Mouse (Mus musculus) CD8-positive naive resting alpha-beta T cell, adult 2 months (primary cell): ENCODE measurements around the gene Rbm44.

Experiments
- DNase-seq, 2 experiments: peaks; one replicate each; pipeline ENCODE4 v3.0.0; 2022; ENCODE audit warnings: low read depth in 2 of 2, low spot score in 2 of 2

Gene Rbm44

GRCm38 (mm10) chr1:91179086-91179485 is 34.2 kb downstream of the Rbm44 start:
- peak; percentile 78 to 79 for DNase-seq

- DNase-seq = peak; percentile 42 to 43
Measured at GRCm38 (mm10) chr1:91179533-91180173, 34.8 kb downstream of the Rbm44 start, which contains the start of gene Ramp1. Ramp1 (plus strand) TSS chr1:91179822.

- no peak for DNase-seq
Measured at GRCm38 (mm10) chr1:91180174-91180565, 35.3 kb downstream of the Rbm44 start.

DNA sequence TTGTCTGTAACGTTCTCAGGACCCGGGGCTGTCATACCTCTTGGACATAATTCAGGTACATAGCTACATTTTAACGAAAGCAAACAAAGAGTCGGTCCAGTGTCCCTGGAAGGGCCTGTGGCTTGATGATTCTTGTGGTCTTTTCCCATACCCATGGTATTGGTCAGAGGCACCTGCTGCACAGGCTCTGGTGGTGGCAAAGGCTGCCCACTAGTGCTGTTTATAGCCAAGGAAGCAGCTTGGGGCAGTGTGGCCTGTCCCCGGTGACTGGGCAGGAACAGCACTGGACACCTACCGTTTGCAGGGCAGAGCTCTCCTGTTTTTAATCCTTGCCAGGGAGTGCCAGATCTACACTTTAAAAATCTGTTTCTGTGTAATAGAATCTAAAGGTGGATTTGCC is 35.8 kb downstream of the Rbm44 start:
- no peak for DNase-seq

- DNase-seq = no peak
Measured at GRCm38 (mm10) chr1:91181261-91181660, 36.4 kb downstream of the Rbm44 start.

- no peak for DNase-seq
Measured at GRCm38 (mm10) chr1:91181784-91182450, 37.0 kb downstream of the Rbm44 start.

DNA sequence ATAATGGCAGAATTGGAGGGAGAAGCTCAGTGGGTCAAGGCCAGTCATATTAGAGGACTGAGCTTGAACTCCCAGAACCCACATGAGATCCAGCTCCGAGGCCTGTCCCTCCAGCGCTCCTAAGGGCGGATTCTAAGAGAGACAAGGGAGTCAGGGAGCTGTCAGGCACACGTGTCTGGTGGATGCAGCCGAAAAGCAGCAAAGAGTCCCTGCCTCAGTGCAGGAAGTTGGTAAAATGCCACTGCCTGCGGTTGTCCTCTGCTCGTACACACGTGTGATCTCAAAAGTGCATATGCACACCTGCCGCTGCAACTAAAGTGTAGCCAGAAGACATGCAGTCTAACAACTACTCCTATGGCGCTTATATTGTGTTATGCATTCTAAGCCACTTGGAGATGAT is 38.4 kb downstream of the Rbm44 start:
- no peak for DNase-seq

- DNase-seq = no peak
Measured at GRCm38 (mm10) chr1:91186677-91187076, 41.8 kb downstream of the Rbm44 start.

DNA sequence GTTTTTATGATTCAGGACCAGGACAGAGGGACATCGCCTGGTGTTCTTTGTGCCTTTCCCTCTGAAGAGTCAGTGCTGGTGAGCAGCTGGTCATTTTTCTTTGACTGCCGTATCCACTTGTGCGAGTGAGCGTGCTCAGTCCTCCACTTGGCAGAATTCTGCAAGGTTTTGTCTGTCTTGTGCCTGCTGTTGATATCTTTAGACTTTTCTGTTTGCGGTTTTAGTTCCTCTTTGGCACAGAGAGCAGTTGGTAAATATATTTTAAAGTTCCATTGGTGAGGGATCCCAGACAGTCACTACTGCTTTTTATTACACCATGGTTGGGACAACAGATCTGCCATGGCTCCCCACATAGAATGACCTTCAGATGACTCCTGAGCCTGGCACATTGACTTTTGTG is 42.4 kb downstream of the Rbm44 start:
- DNase-seq = no peak

DNA sequence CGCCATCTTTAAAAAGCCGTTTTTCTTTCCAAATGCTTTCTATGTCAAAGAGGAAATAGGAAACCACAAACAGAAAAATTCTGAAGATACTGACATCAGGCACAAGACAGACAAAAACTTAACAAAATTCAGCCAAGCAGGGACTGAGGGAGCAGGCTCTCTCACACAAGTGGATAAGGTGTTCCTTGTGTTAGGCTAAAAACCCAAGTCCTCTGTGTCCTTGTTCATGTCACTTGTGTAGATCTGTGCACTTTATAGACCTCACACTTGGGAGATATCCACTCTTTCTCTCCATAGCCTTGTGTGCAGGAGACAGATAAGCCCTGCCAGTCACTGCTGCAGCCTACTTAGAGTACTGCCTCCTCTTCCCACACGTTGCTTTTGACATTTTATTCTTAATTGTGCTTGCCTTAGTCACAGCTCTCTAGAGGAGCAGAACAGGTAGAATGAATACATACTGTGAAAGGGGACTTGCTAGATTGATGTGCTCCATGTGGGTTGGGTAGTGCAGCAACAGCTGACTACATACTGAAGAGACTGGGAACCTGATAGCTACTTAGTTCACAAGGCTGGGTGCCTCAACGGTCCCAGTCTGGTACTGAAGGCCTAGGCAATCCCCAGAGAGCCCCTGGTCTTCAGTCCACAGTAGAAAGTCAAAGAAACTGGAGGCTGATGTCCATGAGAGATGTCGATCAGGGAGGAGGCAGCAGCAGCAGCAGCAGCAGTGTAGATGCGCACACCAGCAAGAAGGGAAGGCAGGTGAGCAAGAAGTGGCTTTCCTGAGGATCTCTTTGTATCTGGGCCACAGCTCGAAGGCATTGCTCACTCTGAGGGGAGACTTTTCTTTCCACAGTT is 43.1 kb downstream of the Rbm44 start:
- no peak for DNase-seq

- DNase-seq = no peak
Measured at GRCm38 (mm10) chr1:91188851-91189460, 44.1 kb downstream of the Rbm44 start.

DNA sequence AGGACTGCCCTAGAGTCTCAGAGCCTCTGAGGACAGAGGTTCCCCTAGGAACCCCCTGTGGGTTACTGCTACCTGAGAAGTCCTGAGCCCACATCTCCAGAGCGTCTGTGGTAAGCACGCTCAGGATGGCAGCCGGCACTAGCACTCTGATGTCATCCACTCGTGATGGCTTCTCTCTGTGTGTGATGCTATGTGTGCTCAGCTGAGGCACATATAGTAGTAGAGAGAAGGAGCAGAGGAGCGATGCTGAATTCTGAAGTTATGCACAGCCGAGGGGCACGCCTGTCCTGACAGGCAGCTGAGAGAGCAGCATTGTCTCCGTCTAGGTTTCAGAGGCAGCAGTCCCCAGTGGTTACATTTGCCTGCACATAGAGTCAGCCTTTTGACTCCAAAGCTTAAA is 47.3 kb downstream of the Rbm44 start:
- DNase-seq = no peak

DNA sequence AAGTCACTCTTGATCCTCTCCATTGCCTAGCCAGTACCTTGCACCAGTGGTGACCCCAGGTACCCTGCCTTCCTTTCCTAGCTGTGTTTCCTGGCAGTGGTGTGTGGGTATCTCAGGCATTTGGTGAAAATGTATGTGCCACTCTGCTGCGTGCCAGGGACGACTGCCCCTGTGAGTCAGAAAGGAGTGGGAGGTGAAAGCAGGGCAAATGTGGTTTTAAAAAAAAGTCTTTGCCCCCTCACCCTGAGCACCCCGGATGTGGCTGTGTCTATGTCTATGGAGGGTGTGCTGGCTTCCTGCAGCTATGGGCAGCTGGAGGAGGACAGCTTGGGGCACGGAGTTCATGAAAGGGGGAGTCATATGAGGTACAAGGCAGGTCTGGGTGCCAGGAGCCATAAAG is 48.4 kb downstream of the Rbm44 start:
- peak; percentile 61 to 65 for DNase-seq

DNA sequence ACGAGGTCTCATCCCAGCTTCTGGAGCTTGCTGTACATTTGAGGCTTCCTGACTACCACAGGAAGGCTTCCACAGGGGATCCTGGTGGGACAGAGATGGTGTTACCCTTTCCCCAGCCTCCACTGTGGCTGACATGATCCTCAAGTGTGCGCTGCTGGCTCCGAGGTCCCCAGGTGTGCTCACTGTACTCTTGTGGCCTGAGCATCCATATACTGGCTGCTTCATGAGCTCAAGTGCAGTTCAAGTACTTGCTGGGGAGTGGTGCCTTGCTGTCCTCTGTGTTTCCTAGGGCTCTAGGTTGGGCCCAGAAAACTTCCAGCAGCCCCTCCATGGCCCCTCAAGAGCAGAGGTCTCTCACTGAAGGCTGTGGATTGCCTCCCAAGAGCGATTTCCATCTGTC is 48.8 kb downstream of the Rbm44 start:
- DNase-seq = no peak

- DNase-seq = no peak
Measured at GRCm38 (mm10) chr1:91199793-91200192, 54.9 kb downstream of the Rbm44 start.

- no peak for DNase-seq
Measured at GRCm38 (mm10) chr1:91201122-91201521, 56.2 kb downstream of the Rbm44 start.

DNA sequence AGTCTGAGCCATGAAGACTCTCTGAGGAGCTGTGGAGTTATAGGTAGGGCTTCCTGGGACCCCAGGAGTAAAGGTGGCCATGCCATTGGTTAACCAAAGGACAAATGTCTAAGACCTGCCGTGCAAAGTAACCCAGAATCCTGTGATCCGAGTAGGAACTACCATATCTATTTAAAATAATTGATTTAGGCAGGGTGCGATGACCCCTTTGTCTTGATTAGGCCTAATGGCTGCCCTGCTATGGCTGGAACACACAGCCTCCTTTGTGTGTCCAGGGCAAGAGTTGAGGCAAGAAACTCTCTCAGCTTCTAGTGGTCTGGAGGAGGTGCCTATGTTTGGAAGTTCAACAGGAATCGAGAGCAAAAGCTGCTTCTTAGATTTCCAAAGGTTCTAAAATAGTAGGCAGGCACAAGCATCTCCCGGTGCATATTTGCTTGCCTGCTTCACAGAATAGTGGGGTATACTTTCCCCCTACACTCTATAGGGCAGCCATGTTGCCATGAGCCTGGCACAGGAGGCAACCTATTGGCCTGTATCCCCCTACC is 59.4 kb downstream of the Rbm44 start:
- DNase-seq = no peak

DNA sequence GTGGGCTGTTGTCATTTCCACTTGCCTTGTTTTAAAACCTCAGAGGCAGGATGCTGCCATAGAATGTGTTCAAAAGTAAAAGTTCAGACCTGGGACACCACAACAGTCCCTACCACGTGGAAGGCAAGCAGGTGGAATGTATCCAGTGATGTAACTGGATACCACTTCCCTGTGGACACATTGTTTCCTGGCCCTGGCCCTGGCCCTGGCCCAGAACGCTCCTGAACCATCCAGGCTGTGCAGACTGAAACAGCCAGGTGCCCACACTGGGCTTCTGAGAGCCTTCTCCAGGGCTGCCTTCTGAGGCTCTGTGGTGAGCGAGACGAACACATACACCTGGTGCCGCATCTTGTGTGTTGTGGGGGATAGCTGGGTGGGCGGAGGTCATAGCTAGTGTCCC is 60.8 kb downstream of the Rbm44 start:
- DNase-seq = no peak

- no peak for DNase-seq
Measured at GRCm38 (mm10) chr1:91206336-91206735, 61.4 kb downstream of the Rbm44 start.

DNA sequence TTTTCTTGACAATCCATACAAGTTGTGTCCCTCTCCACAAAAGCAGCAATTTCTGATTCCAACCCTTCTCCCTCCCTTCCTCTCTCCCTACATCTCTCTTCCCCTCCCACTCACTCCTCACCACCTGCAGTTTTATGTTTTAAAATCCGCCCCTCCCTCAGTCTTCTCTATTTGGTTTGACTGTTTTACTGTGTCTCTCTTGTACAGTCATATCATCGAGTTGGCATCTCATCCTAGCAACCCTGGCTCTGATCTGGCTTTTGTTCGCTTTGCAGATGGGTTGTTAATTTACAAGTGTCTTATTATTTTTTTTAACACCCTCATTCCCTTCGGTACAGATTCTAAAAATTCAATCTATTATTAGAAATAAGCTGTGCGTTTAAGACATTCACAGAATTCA is 62.0 kb downstream of the Rbm44 start:
- no peak for DNase-seq

GRCm38 (mm10) chr1:91207334-91208074 is 62.6 kb downstream of the Rbm44 start:
- DNase-seq = no peak
